Mouse (Mus musculus) ovary, postnatal 10 days (tissue): Measurements from ENCODE around the gene Rasgrf1.

Experiments used
- DNase-seq: peaks from one replicate; pipeline ENCODE4 v3.0.0; 2022; ENCODE audit warnings: low spot score

Gene Rasgrf1

DNA sequence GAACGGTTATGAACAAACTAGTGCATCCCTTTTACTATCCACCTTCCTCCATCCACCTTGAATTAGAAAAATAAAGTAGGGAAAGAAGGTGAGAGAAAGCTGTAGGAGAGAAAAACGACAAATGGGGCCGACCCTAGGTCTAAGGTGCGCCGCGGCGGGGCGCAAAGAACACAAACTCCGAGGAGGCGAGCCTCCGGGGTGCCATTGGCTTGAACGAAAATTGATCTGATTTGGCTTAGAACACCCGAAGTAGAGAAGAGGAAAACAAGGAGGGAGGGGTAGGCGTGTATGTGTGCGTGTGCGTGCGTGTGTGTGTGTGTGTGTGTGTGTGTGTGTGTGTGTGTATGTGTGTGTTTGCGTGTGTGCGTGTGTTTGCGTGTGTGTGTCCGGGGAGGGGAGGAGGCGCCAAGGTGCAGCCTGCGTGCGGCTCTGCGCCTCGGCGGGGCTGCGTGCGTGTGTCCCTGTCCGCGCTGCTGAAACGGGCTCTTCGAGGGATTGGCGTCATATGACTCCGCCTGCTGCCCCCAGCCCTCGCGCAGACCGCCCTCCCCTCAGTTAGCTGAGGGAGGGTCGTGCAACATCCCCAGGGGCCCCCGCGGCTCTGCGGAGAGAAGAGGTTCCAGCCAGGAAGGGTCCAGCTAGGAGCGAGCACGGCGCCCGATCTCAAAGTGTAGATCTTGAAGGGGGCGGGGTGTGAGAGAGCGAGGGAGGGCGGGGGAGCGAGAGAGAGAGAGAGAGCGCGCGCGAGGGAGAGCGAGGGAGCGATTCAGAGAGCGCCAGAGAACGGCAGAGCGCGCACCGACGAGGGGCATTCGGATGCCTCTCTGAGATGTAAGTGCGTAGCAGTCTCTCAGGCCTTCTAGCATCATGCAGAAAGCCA, at the start of gene Rasgrf1:
TSS of gene Rasgrf1 (plus strand) at position 778 of the 880 bp plus-strand sequence.
- DNase-seq = no peak

DNA sequence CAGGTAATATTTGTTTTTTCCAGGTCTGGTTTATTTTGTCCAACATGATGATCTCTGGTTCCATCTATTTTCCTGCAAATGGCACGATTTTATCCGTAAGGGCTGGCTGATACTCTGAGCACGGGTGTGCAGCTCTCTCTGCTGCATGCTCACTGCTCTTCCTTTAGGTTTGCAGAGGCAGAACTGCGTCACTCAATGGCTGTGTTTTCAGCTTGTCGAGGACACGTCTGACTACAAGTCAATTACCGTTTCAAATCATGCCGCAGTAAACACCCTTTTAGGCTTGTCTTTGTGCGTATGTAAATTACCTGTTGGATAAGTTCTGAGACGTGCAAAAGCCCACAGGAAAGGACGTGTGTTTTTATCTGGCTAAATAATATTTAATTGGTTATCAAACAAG, 49.6 kb upstream of the Rasgrf1 start:
- DNase-seq = no peak

DNA sequence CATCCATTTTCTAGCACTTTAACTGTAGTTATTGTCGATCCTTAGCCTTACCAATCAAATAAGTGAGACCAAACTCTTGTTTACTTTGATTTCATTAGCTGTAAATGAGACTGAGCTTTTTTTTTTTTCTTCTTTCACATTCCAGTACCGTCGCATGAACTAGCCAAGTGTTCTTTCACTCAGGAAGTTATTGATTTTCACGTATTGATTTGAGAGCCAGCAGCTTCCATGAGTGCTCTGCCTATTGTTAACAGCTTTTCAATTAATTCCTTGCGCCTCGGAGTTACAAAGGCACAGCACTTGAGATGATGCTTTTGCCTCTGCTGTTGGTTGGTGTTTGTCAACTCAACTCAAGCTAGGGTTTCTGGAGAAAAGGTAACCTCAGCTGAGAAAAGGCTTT, 49.1 kb upstream of the Rasgrf1 start:
- DNase-seq = no peak

DNA sequence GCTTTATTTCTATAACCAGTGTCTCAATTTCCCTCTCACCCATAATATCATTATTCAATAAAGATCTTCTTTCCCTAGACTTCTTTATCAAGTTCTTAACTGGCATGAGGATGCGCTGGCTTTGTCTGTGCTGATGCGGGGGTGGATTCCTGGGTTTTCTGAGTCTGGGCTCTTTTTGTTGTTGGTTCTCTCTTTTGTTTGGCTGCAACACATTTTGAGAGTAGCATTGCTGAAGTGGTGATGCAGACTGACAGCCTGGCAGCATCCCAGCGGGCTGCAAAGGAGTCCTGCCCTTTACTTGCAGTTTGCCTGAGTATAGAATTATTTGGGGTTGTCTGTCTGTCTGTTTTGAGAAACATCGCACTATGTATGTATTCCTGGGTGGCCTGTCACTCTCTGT, 42.6 kb upstream of the Rasgrf1 start:
- DNase-seq = no peak

DNA sequence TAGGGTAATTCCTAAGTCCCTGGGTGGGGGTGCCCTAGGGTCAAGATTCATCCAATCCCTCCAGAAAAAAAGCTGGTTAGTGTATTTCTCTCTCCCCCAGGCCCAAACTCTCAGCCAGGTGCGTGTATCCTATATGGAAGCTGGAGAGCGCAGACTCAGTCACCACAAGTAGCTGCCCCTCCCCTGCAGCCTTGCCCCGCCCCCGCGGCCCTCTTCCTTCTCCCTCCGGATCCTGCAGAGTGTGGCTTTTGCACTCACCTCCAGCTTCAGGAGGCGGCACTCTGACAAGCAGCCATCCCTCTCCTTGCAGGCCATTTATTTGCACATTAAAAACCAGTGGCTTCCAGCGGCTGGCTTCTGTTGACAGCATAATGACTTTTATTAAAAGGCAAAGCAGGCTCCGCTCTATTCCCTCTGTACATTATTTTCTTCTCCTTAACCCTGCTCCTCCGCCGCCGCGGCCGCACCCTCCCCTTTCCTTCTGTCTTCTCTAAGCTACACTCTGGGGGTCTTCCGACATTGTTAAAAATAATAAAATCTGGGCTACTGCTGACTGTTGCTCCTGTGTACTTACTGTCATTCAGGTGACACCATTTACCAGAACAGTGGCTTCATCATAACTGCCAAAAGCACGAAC, 41.5 kb upstream of the Rasgrf1 start:
- no peak for DNase-seq

DNA sequence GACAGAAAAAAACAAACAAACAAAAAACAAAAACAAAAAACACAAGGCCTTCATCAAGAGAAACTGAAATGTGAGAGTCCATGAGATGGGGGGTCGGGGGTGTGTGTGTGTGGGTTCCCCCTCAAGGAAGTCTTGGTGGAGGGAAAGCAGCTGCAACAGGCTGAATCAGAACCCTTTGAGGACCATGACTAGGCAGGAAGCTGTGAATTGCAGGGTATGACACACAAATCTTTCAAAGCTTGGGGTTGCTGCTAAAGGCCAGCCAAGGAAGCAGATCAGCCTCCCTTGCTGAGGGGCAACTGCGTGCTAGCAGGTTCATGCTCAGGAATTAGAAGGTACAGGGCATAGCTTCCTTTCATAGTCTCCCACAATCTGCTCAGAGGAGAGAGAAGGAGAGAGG, 40.1 kb upstream of the Rasgrf1 start:
- no peak for DNase-seq

DNA sequence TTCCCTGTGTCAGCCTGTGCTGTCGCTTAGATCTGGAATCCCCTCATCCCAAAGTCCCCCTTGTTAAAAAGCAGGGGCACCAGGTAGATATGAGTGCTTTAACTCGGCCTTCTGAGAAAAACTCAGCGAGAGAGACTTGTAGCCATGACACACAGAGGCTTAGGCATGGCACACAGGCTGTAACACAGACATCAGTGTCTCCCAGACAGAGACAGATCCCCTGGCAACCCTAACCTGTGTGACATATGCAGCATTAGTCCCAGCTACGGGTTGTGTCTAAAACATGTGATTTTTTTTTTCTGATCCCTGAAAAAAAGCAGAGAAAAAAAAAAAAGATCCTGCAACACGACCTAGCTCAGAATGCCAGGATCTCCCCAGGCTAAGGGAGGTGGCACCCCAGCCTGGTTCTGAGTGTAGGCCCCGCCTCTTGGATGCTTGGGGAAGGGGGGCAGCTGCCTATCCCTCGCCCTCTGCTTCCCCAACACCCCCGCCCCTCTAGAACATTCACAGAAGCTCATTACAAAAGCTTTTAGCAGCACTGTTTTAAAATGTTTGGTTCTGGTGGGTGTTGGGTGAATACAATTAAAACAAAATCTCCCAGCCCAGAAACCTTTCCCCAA, 39.1 kb upstream of the Rasgrf1 start:
- no peak for DNase-seq

DNA sequence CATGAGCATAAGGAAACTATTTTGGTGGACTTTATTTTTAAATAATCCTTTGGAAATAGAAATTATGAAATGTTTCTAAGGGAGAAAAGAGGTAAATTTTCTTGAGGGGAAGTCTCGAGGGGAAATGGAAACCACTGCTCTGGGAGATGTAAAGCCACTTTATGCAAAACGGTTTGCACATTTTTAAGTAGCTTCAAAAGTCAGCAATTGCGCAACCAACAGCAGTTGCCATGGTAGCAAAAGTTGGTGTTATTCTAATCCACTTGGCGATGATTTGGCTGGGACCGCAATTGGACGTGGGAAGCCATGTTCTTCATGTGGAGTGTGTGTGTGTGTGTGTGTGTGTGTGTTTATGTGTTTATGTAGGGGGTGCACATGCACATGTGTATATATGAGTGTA, 37.6 kb upstream of the Rasgrf1 start:
- no peak for DNase-seq

DNA sequence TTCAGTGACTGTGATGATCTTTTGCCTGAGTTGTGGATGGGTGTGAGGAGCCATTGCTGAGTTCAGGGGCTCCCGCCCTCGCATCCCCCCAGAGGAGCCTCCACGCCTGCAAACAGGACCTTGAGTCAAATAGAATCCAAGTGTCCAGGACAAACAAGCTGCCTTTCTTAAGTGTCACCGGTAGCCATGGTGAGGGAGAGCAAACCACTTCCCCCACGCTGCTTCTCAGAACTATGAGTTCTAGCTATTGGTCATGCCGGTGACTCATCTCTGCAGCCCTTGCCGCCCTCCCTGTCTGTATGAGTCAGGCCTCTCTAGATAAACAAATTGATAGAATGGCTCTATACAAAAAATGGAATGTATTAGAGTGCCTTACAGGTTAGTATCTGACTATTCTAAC, 35.3 kb upstream of the Rasgrf1 start:
- no peak for DNase-seq

DNA sequence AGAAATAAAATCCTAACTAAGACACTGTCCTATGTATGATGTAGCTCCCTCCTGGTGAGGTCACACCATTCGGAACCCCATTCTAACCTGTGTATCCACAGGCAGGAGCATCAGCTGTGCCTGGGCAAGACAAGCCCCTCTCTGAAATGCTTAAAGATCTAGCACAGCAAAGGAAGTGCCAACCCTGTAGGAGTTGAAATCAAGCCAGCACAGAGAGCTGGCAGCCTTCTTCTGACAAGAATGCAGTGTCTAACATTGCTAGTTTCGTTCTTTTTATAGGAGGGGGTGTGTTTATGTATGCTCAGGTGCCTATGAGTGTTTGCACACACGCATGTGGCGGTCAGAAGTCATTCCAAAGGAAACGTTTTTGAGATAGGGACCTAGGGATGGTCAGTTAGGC, 34.2 kb upstream of the Rasgrf1 start:
- no peak for DNase-seq

DNA sequence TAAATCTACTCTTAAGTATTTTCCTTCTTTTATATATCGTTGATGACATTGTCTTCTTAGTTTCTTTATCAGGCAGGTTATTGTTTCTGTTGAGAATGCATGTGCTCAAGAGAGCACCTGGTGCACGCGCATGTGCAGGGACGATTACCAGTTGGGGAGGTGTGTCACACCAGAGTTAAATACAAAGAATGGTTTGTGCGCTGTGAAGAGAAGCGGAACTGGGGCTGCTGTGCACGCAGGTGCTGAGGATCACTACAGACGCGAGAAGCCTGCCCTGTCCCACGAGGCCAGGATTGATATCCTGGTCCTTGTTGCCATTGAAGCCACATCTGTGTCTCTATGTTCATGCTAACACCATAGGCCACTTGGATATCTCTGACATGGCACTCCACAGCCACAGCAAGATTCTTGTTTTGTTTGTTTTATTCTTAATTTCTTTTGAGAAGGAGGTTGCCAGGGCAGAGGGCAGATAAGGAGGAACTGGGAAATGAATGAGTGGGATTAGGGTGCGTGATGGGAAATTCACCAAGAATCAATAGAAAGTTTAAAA, 31.2 kb upstream of the Rasgrf1 start:
- DNase-seq = no peak

DNA sequence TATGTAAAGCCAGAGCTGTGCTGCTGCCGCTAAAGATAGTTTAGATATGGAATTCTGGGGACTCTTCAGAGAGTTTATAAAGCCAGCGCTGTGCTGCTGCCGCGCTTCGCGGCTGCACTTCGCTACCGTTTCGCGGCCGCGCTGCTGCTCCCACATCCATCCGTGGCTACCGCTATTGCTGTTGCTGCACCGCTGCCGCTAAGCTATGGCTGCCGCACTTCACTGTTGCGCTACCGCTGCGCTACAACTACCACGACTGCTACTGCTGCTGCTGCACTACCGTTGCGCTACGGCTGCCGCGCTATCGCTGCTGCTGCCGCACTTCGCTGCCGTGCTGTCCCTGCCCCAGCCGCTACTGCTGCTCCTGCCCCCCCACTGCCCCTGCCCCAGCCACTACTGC, 30.1 kb upstream of the Rasgrf1 start:
- DNase-seq = no peak

DNA sequence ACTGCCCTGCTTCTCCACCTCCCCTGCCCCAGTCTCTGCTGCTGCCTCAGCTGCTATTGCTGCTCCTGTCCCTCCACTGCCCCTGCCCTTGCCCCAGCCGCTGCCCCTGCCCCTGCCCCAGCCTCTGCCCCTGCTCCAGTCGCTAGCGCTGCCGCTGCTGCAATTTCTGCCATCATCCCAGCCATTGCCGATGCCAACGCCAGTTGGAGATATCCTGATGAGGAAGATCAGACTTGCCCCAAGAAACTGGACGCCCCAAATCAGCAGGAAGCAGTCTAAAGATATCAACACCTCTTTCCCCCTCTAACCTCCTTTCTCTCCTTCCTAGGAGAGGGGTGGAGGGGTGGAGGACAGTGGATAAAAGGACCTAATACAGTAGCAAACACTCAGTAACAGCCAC, 28.2 kb upstream of the Rasgrf1 start:
- no peak for DNase-seq

DNA sequence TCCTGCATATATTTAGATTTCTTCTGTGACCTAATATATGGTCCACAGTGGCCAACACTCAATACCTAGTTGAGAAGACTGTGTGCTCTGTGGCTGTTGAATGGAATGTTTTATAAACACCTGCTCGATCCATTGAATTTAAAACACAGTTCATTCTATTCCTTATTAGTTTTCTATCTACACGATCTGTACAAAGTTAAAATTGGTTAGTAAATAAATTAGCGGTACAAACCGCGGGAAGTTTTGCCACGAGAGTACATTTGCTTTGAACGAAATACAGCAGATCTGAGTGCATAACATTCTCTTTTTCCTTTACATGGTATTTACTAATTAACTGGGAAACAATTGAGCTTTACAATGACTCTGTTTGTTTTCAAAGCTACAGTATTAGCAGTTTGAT, 27.1 kb upstream of the Rasgrf1 start:
- no peak for DNase-seq

DNA sequence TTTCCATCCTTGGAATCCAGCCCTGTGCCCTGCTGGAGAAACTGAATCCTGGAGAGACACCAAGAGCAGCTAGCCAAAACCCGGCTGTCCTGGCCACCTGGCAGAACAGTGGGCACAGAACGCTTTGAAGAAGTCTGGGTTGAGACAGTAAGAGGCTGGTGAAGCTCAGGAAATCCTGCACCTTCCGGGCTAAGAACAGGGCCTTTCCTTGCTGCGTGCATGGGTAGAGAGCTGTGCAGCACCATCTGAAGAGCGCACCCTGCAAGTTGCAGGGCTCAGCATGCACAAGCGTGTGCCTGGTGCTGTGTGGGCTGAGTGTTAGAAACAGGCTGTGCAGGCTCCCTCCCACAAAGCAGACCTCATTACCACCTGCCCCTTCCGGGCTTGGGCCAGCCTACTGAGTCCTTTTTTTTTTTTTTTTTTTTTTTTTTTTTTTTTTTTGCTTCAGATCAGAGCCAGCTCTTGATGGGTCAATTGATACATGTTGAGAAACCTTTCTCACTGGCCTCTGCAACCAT, 23.9 kb upstream of the Rasgrf1 start:
- no peak for DNase-seq

DNA sequence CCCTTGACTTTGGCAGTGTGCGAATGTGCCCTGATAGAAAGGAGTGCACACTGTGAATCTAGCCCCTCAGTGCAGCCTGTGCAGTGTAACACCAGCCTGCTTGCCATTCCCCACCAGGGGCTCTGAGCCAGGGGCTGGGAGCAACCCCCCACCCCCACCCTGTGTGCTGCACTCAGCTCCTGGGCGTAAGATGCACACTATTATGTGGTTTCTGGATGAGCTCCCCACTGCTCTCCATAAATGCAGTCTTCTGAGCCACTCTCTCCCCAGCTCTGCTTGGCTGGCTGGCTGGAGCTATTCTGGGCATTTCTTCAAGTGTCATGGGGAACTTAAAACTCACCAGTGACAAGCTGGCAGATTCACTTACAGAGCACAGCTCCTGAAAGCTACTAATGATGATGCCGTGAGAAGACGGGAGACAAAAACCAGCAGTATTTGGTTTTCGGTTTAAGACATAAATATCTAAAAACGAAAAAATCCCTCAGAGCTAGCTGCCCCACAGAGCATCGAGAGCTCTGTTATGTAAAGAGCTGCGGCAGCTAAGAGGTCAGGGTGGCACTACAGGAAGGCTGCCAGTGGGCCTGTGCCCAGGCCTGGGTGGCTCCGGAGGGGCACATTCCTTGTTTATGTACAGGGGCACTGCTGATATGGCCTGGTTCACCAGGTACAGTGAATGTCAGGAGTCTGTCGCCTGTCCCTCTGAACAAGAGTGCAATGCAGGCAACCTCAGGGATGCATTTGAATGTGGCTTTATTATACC, 18.0 kb upstream of the Rasgrf1 start:
- DNase-seq = no peak

DNA sequence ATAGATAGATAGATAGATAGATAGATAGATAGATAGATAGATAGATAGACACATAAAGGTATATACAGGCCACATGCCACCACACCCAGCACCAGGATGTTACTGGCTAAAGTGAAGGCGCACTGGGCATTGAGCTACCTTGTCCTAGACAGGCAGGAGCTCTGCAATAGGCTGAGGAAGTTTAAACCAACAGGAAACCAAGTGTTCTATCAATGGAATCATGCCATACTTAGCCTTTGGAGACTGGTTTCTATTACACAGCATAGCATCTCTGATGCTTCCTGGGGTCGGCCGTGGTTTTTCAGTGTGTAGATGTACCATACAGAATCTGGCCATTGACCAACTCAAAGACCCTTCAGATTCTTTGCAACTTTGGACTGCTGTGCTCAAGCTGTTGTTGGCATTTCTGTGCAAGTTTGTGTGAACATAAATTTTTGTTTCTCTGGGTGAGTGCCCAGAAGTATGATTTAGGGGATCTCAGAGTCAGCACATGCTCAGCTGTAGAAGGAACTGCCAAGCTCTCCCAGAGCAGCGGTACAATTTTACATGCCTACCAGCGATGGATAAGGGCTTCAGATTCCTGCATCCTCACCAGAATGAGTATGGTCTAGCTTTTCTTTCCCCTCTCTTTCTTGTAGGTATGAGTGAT, 17.0 kb upstream of the Rasgrf1 start:
- DNase-seq = no peak

DNA sequence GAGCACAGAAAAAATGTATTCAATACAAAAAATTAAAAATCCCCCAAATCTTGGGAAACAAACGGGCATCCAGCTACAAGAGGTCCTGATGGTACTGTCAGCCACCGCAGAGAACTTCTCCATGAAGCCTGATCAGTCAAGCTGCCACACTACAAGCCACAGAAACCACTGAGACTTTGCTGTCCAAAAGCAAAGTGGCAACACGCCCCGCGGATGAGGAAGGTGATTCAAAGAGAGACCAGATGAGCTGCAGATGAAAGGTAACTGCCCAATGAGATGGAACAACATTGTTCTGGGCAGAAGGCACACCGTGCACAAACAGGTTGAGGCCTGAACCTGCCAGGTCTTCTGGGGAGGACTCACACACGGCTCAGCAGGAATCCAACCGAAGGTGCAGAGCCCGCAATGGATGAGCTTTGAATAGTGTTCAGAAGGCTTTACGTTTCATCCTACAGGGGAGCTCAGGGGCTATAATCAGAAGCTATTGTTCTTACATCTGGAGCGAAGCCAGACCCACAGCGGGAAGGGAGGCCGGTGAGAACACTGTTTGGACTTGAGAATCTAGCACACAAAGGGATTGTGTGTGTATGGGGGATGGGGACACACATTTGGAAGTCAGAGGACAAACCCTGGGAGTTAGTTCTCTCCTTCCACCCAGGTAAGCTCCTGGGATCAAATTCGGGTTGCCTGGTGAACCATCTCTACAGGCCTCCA, 9.4 kb upstream of the Rasgrf1 start:
- no peak for DNase-seq

DNA sequence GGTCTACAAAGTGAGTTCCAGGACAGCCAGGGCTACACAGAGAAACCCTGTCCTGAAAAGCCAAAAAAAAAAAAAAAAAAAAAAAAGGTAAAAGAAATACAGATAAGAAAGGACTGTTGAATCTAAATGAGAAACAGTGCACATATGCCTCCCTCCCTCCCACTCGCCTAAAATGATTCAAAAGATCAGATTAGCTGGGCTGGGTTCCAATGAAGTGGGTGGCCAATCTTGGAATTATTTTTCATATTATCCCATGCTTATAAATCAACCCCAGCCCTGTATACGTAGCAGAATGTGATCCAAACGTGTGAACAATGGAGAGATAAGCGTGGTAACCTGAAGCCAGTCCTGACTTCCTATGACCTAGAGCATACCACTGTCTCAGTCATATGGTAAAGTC, 8.5 kb upstream of the Rasgrf1 start:
- DNase-seq = no peak

DNA sequence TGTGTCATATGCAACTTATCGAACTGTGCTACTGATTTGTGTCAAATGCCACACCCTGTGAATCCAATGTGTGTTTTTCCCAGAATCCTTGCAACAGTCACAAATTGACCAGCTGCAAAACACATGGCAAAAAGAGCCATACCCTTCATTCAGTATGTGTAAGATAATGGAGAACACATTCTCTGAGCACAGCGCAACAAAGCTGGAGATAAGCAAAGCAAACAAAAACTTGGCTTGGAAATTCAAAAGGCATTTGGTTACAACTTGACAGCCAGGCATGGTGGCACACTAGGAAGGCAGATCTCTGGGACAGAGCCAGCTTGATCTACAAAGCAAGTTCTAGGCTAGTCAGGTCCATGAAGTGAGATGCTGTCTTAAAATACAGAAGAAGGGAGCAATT, 6.9 kb upstream of the Rasgrf1 start:
- DNase-seq = no peak

DNA sequence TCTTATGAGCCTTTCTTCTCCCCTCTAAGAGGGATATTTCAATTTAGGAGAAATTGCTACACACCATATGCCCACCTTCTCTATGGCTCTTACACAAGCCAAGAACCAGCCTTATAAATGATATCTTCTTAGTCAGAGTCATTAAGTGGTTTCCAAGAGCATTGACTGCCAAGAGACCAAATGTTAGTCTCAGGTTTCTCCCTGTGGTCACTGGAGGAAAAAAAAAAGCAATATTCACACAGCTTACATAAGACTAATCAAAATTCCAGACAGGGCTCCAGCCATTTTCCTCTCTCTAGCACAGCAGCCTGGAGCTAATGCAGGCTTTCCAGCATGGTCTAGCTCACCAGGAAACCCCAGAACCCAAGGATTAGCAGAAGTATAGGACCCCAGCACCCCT, 3.1 kb upstream of the Rasgrf1 start:
- no peak for DNase-seq
